Mouse (Mus musculus): ENCODE results near the gene Myb.

Gene Myb

GRCm38 (mm10) chr10:21160537-21161358 lies at the start of gene Myb:
TSS of gene Myb (minus strand) at chr10:21160984.
- peak in 1 of 2 experiments; percentile 63 for DNase-seq (ENCODE audit: low spot score in 2 of 2)

- no peak for DNase-seq (ENCODE audit: low spot score in 2 of 2)
Observed at GRCm38 (mm10) chr10:21207378-21207777, 46.6 kb upstream of the Myb start.

GRCm38 (mm10) chr10:21206232-21206631 lies 45.4 kb upstream of the Myb start:
- no peak for DNase-seq (ENCODE audit: low spot score in 2 of 2)

- no peak for DNase-seq (ENCODE audit: low spot score in 2 of 2)
Observed at GRCm38 (mm10) chr10:21204496-21205085, 43.8 kb upstream of the Myb start.

GRCm38 (mm10) chr10:21203886-21204285 lies 43.1 kb upstream of the Myb start:
- no peak for DNase-seq (ENCODE audit: low spot score in 2 of 2)

- DNase-seq (ENCODE audit: low spot score in 2 of 2), result no peak
Observed at GRCm38 (mm10) chr10:21203461-21203860, 42.7 kb upstream of the Myb start.

- DNase-seq (ENCODE audit: low spot score in 2 of 2), result no peak
Observed at GRCm38 (mm10) chr10:21200761-21201160, 40.0 kb upstream of the Myb start.

GRCm38 (mm10) chr10:21200322-21200721 lies 39.5 kb upstream of the Myb start:
- DNase-seq (ENCODE audit: low spot score in 2 of 2), result no peak

GRCm38 (mm10) chr10:21196646-21197116 lies 35.9 kb upstream of the Myb start:
- no peak for DNase-seq (ENCODE audit: low spot score in 2 of 2)

GRCm38 (mm10) chr10:21195597-21195996 lies 34.8 kb upstream of the Myb start:
- no peak for DNase-seq (ENCODE audit: low spot score in 2 of 2)

GRCm38 (mm10) chr10:21193935-21194505 lies 33.2 kb upstream of the Myb start:
- DNase-seq (ENCODE audit: low spot score in 2 of 2), result no peak

- DNase-seq (ENCODE audit: low spot score in 2 of 2), result no peak
Observed at GRCm38 (mm10) chr10:21193088-21193934, 32.5 kb upstream of the Myb start.

- no peak for DNase-seq (ENCODE audit: low spot score in 2 of 2)
Observed at GRCm38 (mm10) chr10:21192436-21192835, 31.7 kb upstream of the Myb start.

GRCm38 (mm10) chr10:21189756-21190397 lies 29.1 kb upstream of the Myb start:
- no peak for DNase-seq (ENCODE audit: low spot score in 2 of 2)

GRCm38 (mm10) chr10:21189275-21189601 lies 28.5 kb upstream of the Myb start:
- DNase-seq (ENCODE audit: low spot score in 2 of 2), result no peak

GRCm38 (mm10) chr10:21188564-21189274 lies 27.9 kb upstream of the Myb start:
- peak in 1 of 2 experiments; percentile 42 for DNase-seq (ENCODE audit: low spot score in 2 of 2)

GRCm38 (mm10) chr10:21187847-21188246 lies 27.1 kb upstream of the Myb start:
- no peak for DNase-seq (ENCODE audit: low spot score in 2 of 2)

- DNase-seq (ENCODE audit: low spot score in 2 of 2), result no peak
Observed at GRCm38 (mm10) chr10:21186733-21187132, 25.9 kb upstream of the Myb start.

- no peak for DNase-seq (ENCODE audit: low spot score in 2 of 2)
Observed at GRCm38 (mm10) chr10:21178711-21179110, 17.9 kb upstream of the Myb start.

- DNase-seq (ENCODE audit: low spot score in 2 of 2), result no peak
Observed at GRCm38 (mm10) chr10:21178281-21178680, 17.5 kb upstream of the Myb start.
